Mouse (Mus musculus) lung, adult 2 months (tissue): ENCODE data around the gene Peg3. TPM values are rescaled to one million over a fixed set of nuclear protein-coding genes. Genes with fewer than 3 reads are reported as not detected.

Experiments
- DNase-seq: peaks from one replicate; pipeline ENCODE4 v3.0.0; 2022
- H3K4me1 ChIP-seq: fragments of 200-500 bp; 2 replicates; pipeline ENCODE4 v1.6.1; 2011; ENCODE audit warnings: low read length; ENCODE audit not compliant: control insufficient read depth, insufficient read depth
- H3K4me3 ChIP-seq: fragments of 200-500 bp; replicated peaks from 2 replicates; pipeline ENCODE3; 2011; ENCODE audit warnings: low read depth, mild to moderate bottlenecking, control low read depth, low read length; ENCODE audit errors: extremely low read depth
- CTCF ChIP-seq: fragments of 200-500 bp; IDR thresholded peaks from 2 replicates; pipeline ENCODE4 v1.5.1; 2011; ENCODE audit warnings: mild to moderate bottlenecking, low read length, control low read depth; ENCODE audit not compliant: insufficient read depth
- POLR2A ChIP-seq: fragments of 200-500 bp; IDR thresholded peaks from 2 replicates; pipeline ENCODE4 v1.6.1; 2011; ENCODE audit warnings: low read depth, mild to moderate bottlenecking, control low read depth, low read length, borderline replicate concordance; ENCODE audit errors: extremely low read depth
- WGBS: fragments of 180-500 bp; shearing (Covaris S2); methylation state at CpG from one replicate; pipeline ENCODE4 v1.1.7; 2018; 5-methylcytosine and 5-hydroxymethylcytosine counted together
- polyA plus RNA-seq: library from polyadenylated mRNA; depleted of rRNA; stranded (reverse); fragments of >200 nt; gene quantifications from 2 replicates; pipeline ENCODE4 v1.2.3, GENCODE M21; 2012; rRNA removed

The Peg3 gene
- polyA plus RNA-seq, 1 experiment: 5.4 TPM

GRCm38 (mm10) chr7:6659605-6660004 is 70.6 kb downstream of the Peg3 start:
- TF ChIP-seq POLR2A (no peak), CTCF (no peak)
- WGBS: 21% methylated on average over 2 of the region's 2 CpGs
- H3K4me3 ChIP-seq: no peak overlapping the region
- no peaks in the 10 kb centered on the region for H3K4me1 ChIP-seq
- no peak for DNase-seq

GRCm38 (mm10) chr7:6658606-6659005 is 71.6 kb downstream of the Peg3 start:
- Histone ChIP-seq H3K4me3 (no peak overlapping the region), H3K4me1 (no peaks in the 10 kb centered on the region)
- DNase-seq: no peak
- no peak for TF ChIP-seq CTCF
- TF ChIP-seq POLR2A: no peak
- 92% methylated on average over 7 of the region's 7 CpGs for WGBS

Other genes with a start within 250 kb of the Peg3 start
- gene Olfr5, start 243.5 kb downstream of the Peg3 start, polyA plus RNA-seq: not detected in 2 replicates
- gene Olfr1347, start 230.7 kb downstream of the Peg3 start, polyA plus RNA-seq: not detected in 2 replicates
- not detected in 2 replicates for gene Olfr1348, start 221.7 kb downstream of the Peg3 start, polyA plus RNA-seq
- gene Olfr1349, start 207.5 kb downstream of the Peg3 start, polyA plus RNA-seq: not detected in 2 replicates
- gene Olfr1350, start 165.6 kb downstream of the Peg3 start, polyA plus RNA-seq: not detected in 2 replicates
- 0.17 and 0.66 TPM in 2 replicates for gene Zim1, start 34.0 kb downstream of the Peg3 start, polyA plus RNA-seq
- gene Usp29, start 147 bp upstream of the Peg3 start, polyA plus RNA-seq: 0.04 TPM in 1 of 2 replicates, not detected in the other